In genomic region chr16:76367261-76367908, GRCm38 (mm10) we compare ENCODE assay signal across 20 mouse cellular contexts. TPM values are rescaled to one million over a fixed set of nuclear protein-coding genes. Genes with fewer than 3 reads are reported as not detected.
DNase-seq lines count a peak whose midpoint lies in the region; ATAC-seq lines count a peak whose summit lies in the region.
"Had no signal": no experiment of that assay in that cellular context is flagged by ENCODE, and none has a peak within 500 bp of the region (broad histone marks: within the 10 kb centered on the region; RNA-seq: fewer than 3 reads in every experiment).

No protein-coding gene starts in this region.

- no peaks in the 10 kb centered on the region for H3K27me3 ChIP-seq in lung, embryonic 16.5 days (ENCODE audit: control insufficient read depth, insufficient read depth, low read depth, low read length)
- no peaks in the 10 kb centered on the region for H3K27me3 ChIP-seq in stomach, embryonic 16.5 days (ENCODE audit: control insufficient read depth, insufficient read depth, low read length)
- H3K27me3 ChIP-seq: forebrain, embryonic 13.5 days; limb, embryonic 12.5 days; megakaryocyte, embryonic 14.5 days; midbrain, embryonic 15.5 days had no signal

- peak; percentile 84 for DNase-seq in heart, adult 11 months
- no peak for DNase-seq in heart, adult 9 months (ENCODE audit: low spot score in 2 of 2)
- no peak for DNase-seq in lung, postnatal 4 days
- peak; percentile 62 for DNase-seq in ES-CJ7 (ENCODE audit: low read depth, low spot score)
- DNase-seq in left cerebral cortex, postnatal 36 days (ENCODE audit: low spot score in 2 of 2), result no peak
- DNase-seq in adrenal gland, postnatal 14 days, result no peak
- DNase-seq: cerebellum, adult 8-10 months; gastrocnemius, postnatal 25 days; kidney, adult 9 months; kidney, postnatal 36 days; right cerebral cortex, postnatal 25 days had no signal

- 0 out of 2 replicates have a peak overlapping the region, but pooled peaks have one; percentile 6 for H3K4me2 ChIP-seq in lung, embryonic 16.5 days (ENCODE audit: low read depth, low read length)
- 0 out of 2 replicates have a peak overlapping the region, but pooled peaks have one; percentile 9 for H3K4me2 ChIP-seq in stomach, embryonic 16.5 days (ENCODE audit: low read depth, low read length)
- H3K4me2 ChIP-seq: forebrain, embryonic 13.5 days; limb, embryonic 12.5 days; midbrain, embryonic 15.5 days had no signal

- 0 out of 2 replicates have a peak, but pooled peaks cover 3% of the 10 kb centered on the region for H3K36me3 ChIP-seq in lung, embryonic 16.5 days (ENCODE audit: control insufficient read depth, insufficient read depth, low read length)
- peaks cover 2% of the 10 kb centered on the region; the same call in 1 of the 2 replicates for H3K36me3 ChIP-seq in stomach, embryonic 16.5 days (ENCODE audit: control insufficient read depth, insufficient read depth, low read length)
- H3K36me3 ChIP-seq: limb, embryonic 12.5 days; midbrain, embryonic 15.5 days had no signal

- intact Hi-C loops in left cerebral cortex, postnatal 36 days (cut with DNase I), result no loop called here

- peaks cover 43% of the 10 kb centered on the region for H3K4me1 ChIP-seq in lung, embryonic 16.5 days (replicated peaks; ENCODE audit: control insufficient read depth, insufficient read depth, low read length)
- H3K4me1 ChIP-seq in stomach, embryonic 16.5 days (ENCODE audit: control insufficient read depth, insufficient read depth, low read length), result peaks cover 31% of the 10 kb centered on the region

- H3K27ac ChIP-seq in lung, embryonic 16.5 days (ENCODE audit: low read length), result no peak overlapping the region; the same call in 1 of the 2 replicates
- no peak overlapping the region for H3K27ac ChIP-seq in stomach, embryonic 16.5 days (ENCODE audit: low read length)
- H3K27ac ChIP-seq: forebrain, embryonic 13.5 days; heart, embryonic 10.5 days; limb, embryonic 12.5 days; midbrain, embryonic 15.5 days had no signal

- no peaks in the 10 kb centered on the region for H3K9me3 ChIP-seq in lung, embryonic 16.5 days (ENCODE audit: control insufficient read depth, low read length)
- H3K9me3 ChIP-seq in stomach, embryonic 16.5 days (replicated peaks; ENCODE audit: control insufficient read depth, low read length), result no peaks in the 10 kb centered on the region
- H3K9me3 ChIP-seq: forebrain, embryonic 13.5 days; G1E; heart, embryonic 10.5 days; limb, embryonic 12.5 days; megakaryocyte, embryonic 14.5 days; midbrain, embryonic 15.5 days had no signal

- 51% methylated on average over 12 of the region's 12 CpGs for WGBS in lung, embryonic 16.5 days
- 60% methylated on average over 12 of the region's 12 CpGs for WGBS in stomach, embryonic 16.5 days

- no peak overlapping the region for H3K9ac ChIP-seq in lung, embryonic 16.5 days (ENCODE audit: low read length)
- H3K9ac ChIP-seq in stomach, embryonic 16.5 days (ENCODE audit: low read length), result no peak overlapping the region
- H3K9ac ChIP-seq: forebrain, embryonic 13.5 days; limb, embryonic 12.5 days; midbrain, embryonic 15.5 days had no signal

- H3K4me3 ChIP-seq in lung, embryonic 16.5 days (ENCODE audit: low read length), result no peak overlapping the region
- H3K4me3 ChIP-seq in stomach, embryonic 16.5 days (replicated peaks; ENCODE audit: low read length), result no peak overlapping the region
- H3K4me3 ChIP-seq: forebrain, embryonic 13.5 days; heart, embryonic 10.5 days; limb, embryonic 12.5 days; megakaryocyte, embryonic 14.5 days; midbrain, embryonic 15.5 days; myocyte had no signal

- ATAC-seq in lung, embryonic 16.5 days (ENCODE audit: low read depth), result no peak
- ATAC-seq in stomach, embryonic 16.5 days (ENCODE audit: insufficient read depth, low FRiP score), result no peak
- ATAC-seq: forebrain, embryonic 13.5 days; midbrain, embryonic 15.5 days had no signal

RNA-seq across cellular contexts. Expression of gene Nrip1, which starts 6.2 kb away (rescaled TPM):
- polyA plus RNA-seq in lung, embryonic 16.5 days (2015; fragmentation: Nextera tagmentation; extraction: Ambion mirVana), result 44.3 and 45.4 TPM in 2 replicates
- polyA plus RNA-seq in stomach, embryonic 16.5 days (2015; fragmentation: Nextera tagmentation; extraction: Ambion mirVana), result 34.6 and 34.8 TPM in 2 replicates
- total RNA-seq in left cerebral cortex, postnatal 36 days (2021), result 10 to 100 TPM; 55.8 to 57.8 TPM
- 65.2 and 66.5 TPM in 2 replicates for total RNA-seq in adrenal gland, postnatal 14 days (2021)

Comparison
In these comparisons a context has a peak if more than half of its experiments do, and no peak if none do; other contexts are left out.
1. DNase-seq: peak in heart, adult 11 months (single experiment) and ES-CJ7 (single experiment); none in heart, adult 9 months (0 of 2), lung, postnatal 4 days (0 of 2), left cerebral cortex, postnatal 36 days (0 of 2) and adrenal gland, postnatal 14 days (single experiment).